Mouse (Mus musculus): ENCODE results near the gene Ncam1. TPM values are rescaled to one million over a fixed set of nuclear protein-coding genes. Genes with fewer than 3 reads are reported as not detected.

Gene Ncam1
- polyA plus RNA-seq, 1 experiment from 2014 or later, result 71.0 TPM

DNA sequence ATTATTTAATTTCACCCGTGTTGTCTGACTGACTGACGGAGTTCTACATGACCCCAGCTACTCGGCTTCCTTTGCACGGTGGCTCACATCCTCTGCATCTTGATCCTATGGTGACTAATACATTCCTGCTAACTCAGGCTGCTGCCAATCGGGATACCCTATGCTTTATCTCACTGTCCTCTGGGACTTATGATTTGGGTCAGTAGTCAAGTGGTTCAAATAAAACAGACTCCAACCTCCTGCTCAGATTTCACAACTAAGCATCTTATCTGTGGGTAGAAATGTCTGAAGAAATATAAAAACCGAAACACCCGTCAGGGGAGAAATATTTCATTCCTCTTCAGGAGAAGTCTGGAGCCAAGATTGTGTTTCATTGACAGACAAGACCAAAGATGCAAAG is 265.3 kb downstream of the Ncam1 start:
- DNase-seq (ENCODE audit: low read depth, low spot score) (peak; percentile 44), ATAC-seq (peak; percentile 83)
- CTCF ChIA-PET, result no interaction called here
- no peaks in the 10 kb centered on the region for H3K27me3 ChIP-seq
- no peak for TF ChIP-seq CTCF (IDR thresholded peaks at IDR 0.05)
- in situ Hi-C loops (cut with MboI; ENCODE audit: low pct_unique_long_range_greater_than_20kb), result no loop called here
- POLR2A ChIA-PET, result no interaction called here

DNA sequence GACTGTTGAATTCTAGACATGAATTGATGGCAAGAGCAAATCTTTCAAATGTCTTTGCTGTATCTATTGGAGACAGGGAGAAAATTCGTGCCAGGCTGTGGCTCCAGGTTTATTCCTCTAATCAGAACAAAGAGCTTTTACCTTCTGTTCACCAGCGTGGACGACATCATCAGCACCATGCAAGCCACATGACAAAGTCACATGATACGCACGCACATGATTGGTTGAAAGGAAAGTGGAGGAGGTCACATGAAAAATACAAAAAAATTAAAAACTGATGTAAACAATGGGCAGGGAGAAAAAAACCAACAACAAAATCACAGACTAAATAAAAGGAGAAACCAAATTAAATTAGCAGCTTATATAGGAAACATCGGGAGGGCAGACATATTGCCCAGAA is 266.9 kb downstream of the Ncam1 start:
- TF ChIP-seq CTCF (IDR thresholded peaks at IDR 0.05), result no peak
- ChIA-PET POLR2A (no interaction called here), CTCF (interaction anchor here (1.4 kb wide), 1 partner anchor 10 kb away, joined by 3 read pairs; no protein-coding TSS in a partner anchor)
- DNase-seq (ENCODE audit: low read depth, low spot score) (no peak), ATAC-seq (no peak)
- no peaks in the 10 kb centered on the region for H3K27me3 ChIP-seq
- in situ Hi-C loops (cut with MboI; ENCODE audit: low pct_unique_long_range_greater_than_20kb), result no loop called here

DNA sequence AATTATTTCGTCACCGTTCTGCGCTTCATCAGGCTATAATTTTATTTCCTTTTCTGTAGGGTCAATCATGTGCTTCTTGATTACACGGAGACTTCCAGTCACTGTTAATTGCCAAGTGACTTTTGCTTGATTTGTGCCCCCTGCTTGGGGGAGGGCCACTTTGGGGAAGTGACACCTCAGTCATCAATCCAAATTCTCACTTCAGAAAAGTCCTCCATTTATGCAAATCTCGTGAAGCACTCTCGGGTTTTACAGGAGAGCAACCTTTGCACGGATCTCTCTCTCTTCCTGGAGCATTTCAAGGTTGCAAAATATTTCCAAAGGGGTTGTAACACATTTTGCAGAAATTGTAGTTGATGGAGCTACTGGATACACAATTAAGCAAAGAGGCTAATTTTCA is 267.5 kb downstream of the Ncam1 start:
- no peak for TF ChIP-seq CTCF (IDR thresholded peaks at IDR 0.05)
- ChIA-PET POLR2A (no interaction called here), CTCF (interaction anchor here (1.4 kb wide), 1 partner anchor 11 kb away, joined by 3 read pairs; no protein-coding TSS in a partner anchor)
- no peak for ATAC-seq
- H3K27me3 ChIP-seq, result no peaks in the 10 kb centered on the region
- in situ Hi-C loops (cut with MboI; ENCODE audit: low pct_unique_long_range_greater_than_20kb), result no loop called here
- DNase-seq (ENCODE audit: low read depth, low spot score), result no peak

DNA sequence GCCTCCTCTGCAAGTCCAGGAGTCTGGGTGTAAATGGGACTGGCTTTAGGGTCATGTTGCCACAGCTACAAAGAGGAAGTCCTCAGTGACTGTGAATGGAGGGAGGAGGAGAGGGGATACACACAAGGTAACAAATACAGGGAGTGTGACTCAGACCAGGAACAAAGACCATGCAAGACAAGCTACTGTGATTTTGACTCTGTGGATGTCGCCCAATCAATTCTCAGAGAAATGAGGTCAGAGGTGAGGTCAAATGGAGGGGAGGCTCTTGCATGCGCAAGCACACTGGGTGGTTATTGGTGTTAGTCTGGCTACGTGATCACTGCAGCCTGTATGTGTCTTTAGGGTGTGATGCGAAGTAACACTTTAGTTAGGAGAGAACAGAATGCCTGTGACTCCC is 268.0 kb downstream of the Ncam1 start:
- CTCF ChIA-PET, result interaction anchor here (1.4 kb wide), 1 partner anchor 12 kb away, joined by 3 read pairs; no protein-coding TSS in a partner anchor
- no peak for ATAC-seq

DNA sequence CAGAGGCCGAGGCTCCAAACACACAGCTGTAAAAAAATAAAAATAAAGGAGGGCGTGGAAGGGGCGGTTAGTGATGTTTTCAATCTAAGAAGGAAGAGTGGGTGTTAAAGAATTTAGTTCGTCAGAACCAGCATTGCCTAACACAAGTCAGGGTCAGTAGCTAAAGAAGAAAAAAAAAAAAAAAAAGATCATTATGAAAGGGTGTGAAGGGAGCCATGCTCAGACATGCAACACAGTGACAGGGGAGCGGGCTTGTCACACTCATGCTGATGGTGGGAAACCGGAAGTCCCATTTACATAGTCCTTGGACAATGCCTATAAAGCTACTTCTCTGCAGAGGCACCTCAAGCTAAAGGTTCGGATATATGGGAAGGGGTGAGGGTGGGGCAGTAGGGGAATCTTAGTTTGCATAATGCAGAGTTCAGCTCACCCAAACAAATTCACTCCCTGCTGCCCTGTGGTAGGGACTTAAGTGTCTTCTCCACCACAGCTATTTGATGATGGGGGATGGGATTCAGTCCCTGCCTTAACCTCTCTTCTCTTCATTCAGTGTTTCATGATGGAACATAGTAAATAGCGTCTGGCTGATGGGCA is 269.3 kb downstream of the Ncam1 start:
- ChIA-PET CTCF (interaction anchor here (0.9 kb wide), 1 partner anchor 909 kb away, joined by 3 read pairs; no protein-coding TSS in a partner anchor), POLR2A (interaction anchor here (0.5 kb wide), 1 partner anchor 61 kb away, joined by 5 read pairs; no protein-coding TSS in a partner anchor)
- DNase-seq (ENCODE audit: low read depth, low spot score), result no peak
- no peak for TF ChIP-seq CTCF (IDR thresholded peaks at IDR 0.05)
- H3K27me3 ChIP-seq, result no peaks in the 10 kb centered on the region
- in situ Hi-C loops (cut with MboI; ENCODE audit: low pct_unique_long_range_greater_than_20kb), result loop anchor here (10.0 kb wide), 1 partner anchor 395 kb away; no protein-coding TSS in a partner anchor
- no peak for ATAC-seq

More for the DNA sequence above, 268.0 kb downstream of the Ncam1 start:
- DNase-seq (ENCODE audit: low read depth, low spot score), result no peak
- in situ Hi-C loops (cut with MboI; ENCODE audit: low pct_unique_long_range_greater_than_20kb), result no loop called here
- POLR2A ChIA-PET, result no interaction called here
- no peaks in the 10 kb centered on the region for H3K27me3 ChIP-seq
- TF ChIP-seq CTCF (IDR thresholded peaks at IDR 0.05), result no peak

DNA sequence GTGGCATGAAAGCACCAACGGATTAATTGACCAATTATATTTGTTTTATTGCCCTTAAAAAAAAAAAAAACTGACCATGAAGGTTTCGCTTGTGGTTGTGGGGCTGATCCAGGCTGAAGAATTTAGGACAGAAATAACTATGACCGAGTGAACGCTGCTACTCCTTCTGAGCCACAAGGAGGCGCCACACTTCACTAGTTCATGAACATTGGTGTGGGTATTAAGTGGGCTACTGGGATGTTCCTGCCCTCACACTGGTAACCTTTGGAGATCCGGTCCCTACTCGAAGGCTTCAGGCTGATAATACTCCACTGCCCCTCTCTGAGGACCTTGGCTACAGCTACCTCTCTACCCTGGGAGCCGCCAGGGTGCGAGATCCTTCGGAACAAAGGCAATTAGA is 269.8 kb downstream of the Ncam1 start:
- no peak for ATAC-seq
- POLR2A ChIA-PET, result no interaction called here
- CTCF ChIA-PET, result interaction anchor here (0.9 kb wide), 1 partner anchor 909 kb away, joined by 3 read pairs; no protein-coding TSS in a partner anchor
- in situ Hi-C loops (cut with MboI; ENCODE audit: low pct_unique_long_range_greater_than_20kb), result loop anchor here (10.0 kb wide), 1 partner anchor 396 kb away; no protein-coding TSS in a partner anchor
- peak; percentile 79 for TF ChIP-seq CTCF (IDR thresholded peaks at IDR 0.05)
- DNase-seq (ENCODE audit: low read depth, low spot score), result no peak
- no peaks in the 10 kb centered on the region for H3K27me3 ChIP-seq

DNA sequence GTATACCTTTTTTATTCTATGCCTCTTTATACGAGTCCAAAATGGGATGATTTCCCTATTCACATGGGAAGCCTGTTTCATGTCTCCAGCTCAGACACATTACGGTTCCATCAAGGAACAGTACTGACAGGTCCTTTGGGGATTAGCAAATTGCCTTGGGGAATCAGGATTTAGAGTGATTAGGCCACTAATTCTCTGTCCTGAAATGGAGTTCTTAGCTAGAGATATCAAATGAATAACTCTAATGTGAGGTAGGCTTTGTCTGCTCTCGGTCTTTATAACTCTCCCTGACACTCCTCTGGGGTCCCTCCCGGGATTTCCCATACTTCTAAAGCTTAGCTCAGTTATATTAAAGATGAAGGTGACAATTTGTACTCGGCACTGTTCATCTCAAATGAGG is 270.7 kb downstream of the Ncam1 start:
- CTCF ChIA-PET, result interaction anchor here (1.1 kb wide), 1 partner anchor 13 kb away, joined by 3 read pairs; no protein-coding TSS in a partner anchor
- no peaks in the 10 kb centered on the region for H3K27me3 ChIP-seq
- DNase-seq (ENCODE audit: low read depth, low spot score), result no peak
- in situ Hi-C loops (cut with MboI; ENCODE audit: low pct_unique_long_range_greater_than_20kb), result loop anchor here (10.0 kb wide), 1 partner anchor 397 kb away; no protein-coding TSS in a partner anchor
- POLR2A ChIA-PET, result no interaction called here
- TF ChIP-seq CTCF (IDR thresholded peaks at IDR 0.05), result no peak
- ATAC-seq, result no peak

DNA sequence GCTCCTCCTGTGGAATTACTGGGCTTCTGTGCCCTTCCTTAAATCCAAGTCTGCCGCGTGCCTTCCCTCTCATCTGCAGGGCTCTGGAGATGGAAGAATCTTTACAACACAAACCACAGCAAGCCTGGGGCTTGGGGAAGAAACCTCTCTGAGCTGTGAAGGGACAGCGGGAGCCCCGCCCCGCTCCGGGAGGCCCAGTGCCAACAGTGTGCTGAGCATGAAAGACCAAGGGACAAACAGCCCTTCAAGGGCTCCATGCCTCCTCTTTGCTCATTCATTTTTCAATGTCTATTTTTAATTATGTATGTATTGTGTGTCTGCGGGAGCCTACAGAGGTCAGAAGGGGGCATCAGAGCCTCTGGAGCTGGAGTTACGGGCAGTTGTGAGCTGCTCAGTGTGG is 271.4 kb downstream of the Ncam1 start:
- TF ChIP-seq CTCF (IDR thresholded peaks at IDR 0.05), result no peak
- no peaks in the 10 kb centered on the region for H3K27me3 ChIP-seq
- CTCF ChIA-PET, result interaction anchor here (1.1 kb wide), 1 partner anchor 14 kb away, joined by 3 read pairs; no protein-coding TSS in a partner anchor
- in situ Hi-C loops (cut with MboI; ENCODE audit: low pct_unique_long_range_greater_than_20kb), result loop anchor here (10.0 kb wide), 1 partner anchor 397 kb away; no protein-coding TSS in a partner anchor
- ATAC-seq (no peak), DNase-seq (ENCODE audit: low read depth, low spot score) (no peak)
- POLR2A ChIA-PET, result no interaction called here

DNA sequence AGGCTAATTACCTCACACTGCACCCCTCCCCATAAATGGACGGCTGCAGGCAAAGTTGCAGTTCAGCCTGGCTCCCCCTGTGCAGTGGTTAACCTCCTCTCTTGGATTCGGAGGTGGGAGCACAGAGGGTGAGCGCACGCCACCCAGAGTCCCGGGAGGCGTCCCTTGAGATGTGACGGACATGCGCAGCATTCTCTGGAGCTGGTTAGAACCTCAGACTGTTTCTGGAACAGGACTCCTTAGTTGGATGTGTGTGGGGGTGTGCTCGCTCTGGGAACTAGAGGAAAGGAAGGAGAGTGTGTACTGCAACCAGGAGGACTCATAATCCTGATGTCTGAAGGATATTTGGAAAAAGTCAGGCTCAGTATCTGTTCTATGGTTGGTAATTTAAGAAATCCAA is 274.0 kb downstream of the Ncam1 start:
- ChIA-PET POLR2A (no interaction called here), CTCF (no interaction called here)
- no peaks in the 10 kb centered on the region for H3K27me3 ChIP-seq
- in situ Hi-C loops (cut with MboI; ENCODE audit: low pct_unique_long_range_greater_than_20kb), result loop anchor here (10.0 kb wide), 1 partner anchor 400 kb away; no protein-coding TSS in a partner anchor
- ATAC-seq (no peak), DNase-seq (ENCODE audit: low read depth, low spot score) (no peak)
- no peak for TF ChIP-seq CTCF (IDR thresholded peaks at IDR 0.05)

DNA sequence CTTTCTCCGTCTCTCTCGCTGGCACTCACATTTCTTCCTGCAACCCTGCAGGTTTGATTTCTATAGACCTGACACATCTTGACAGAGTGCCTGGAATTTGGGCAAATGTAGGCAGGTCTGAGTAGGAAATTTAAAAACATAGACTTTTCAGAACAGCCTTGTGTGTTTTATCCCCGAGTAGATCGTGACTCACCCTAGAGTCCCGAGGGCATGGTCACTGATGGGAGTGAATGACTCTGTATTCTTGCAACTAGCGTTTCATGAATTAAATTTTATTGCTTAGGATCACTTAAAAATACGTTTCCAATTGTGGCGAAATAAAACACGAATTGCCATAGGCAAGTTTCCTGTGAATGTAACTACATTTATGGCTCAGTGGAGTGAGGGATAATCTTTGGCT is 274.8 kb downstream of the Ncam1 start:
- H3K27me3 ChIP-seq, result no peaks in the 10 kb centered on the region
- no peak for TF ChIP-seq CTCF (IDR thresholded peaks at IDR 0.05)
- in situ Hi-C loops (cut with MboI; ENCODE audit: low pct_unique_long_range_greater_than_20kb), result loop anchor here (10.0 kb wide), 1 partner anchor 401 kb away; no protein-coding TSS in a partner anchor
- ChIA-PET POLR2A (no interaction called here), CTCF (no interaction called here)
- DNase-seq (ENCODE audit: low read depth, low spot score) (no peak), ATAC-seq (no peak)

DNA sequence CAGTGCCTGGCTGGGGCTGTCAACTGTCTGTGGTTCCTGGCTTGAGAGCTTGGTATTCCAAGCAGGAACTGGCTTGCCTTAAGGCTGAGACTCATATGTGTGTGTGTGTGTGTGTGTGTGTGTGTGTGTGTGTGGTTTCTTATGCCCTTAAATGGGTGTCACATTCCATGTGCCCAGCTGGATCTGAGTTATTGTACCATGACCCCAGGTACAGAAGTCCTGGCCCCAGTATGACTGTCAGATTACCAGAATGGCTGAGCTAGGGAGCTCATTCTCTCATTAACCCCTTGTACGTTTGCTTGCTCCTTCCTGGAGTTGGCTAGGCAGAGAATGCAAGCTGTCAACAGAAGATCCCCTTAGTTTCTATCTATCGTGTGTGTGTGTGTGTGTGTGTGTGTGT is 284.4 kb downstream of the Ncam1 start:
- no peaks in the 10 kb centered on the region for H3K27me3 ChIP-seq
- POLR2A ChIA-PET, result no interaction called here
- in situ Hi-C loops (cut with MboI; ENCODE audit: low pct_unique_long_range_greater_than_20kb), result no loop called here
- ATAC-seq (no peak), DNase-seq (ENCODE audit: low read depth, low spot score) (no peak)
- CTCF ChIA-PET, result no interaction called here
- TF ChIP-seq CTCF (IDR thresholded peaks at IDR 0.05), result no peak
